ENCODE assay signal across 19 mouse cellular contexts in genomic region chr6:23078273-23078672, GRCm38 (mm10). TPM values are rescaled to one million over a fixed set of nuclear protein-coding genes. Genes with fewer than 3 reads are reported as not detected.
"Had no signal": no experiment of that assay in that cellular context is flagged by ENCODE, and none has a peak within 500 bp of the region (broad histone marks: within the 10 kb centered on the region; RNA-seq: fewer than 3 reads in every experiment).

No protein-coding gene starts in this region.

- H3K9ac ChIP-seq: liver, embryonic 14.5 days; lung, embryonic 14.5 days; midbrain, embryonic 13.5 days; midbrain, embryonic 15.5 days; neural tube, embryonic 13.5 days; stomach, embryonic 15.5 days had no signal

- H3K4me1 ChIP-seq: midbrain, embryonic 15.5 days; neural tube, embryonic 13.5 days; stomach, embryonic 15.5 days had no signal

- H3K4me3 ChIP-seq: midbrain, embryonic 13.5 days; midbrain, embryonic 15.5 days; neural tube, embryonic 13.5 days; stomach, embryonic 15.5 days had no signal

- H3K27ac ChIP-seq: liver, embryonic 14.5 days; midbrain, embryonic 13.5 days; midbrain, embryonic 15.5 days; neural tube, embryonic 13.5 days; stomach, embryonic 15.5 days; stomach, postnatal 0 days had no signal

- ATAC-seq: midbrain, embryonic 13.5 days; midbrain, embryonic 15.5 days had no signal

- H3K4me2 ChIP-seq: lung, embryonic 14.5 days; midbrain, embryonic 11.5 days; midbrain, embryonic 13.5 days; midbrain, embryonic 15.5 days; neural tube, embryonic 13.5 days; stomach, embryonic 15.5 days had no signal

- H3K27me3 ChIP-seq: midbrain, embryonic 13.5 days; midbrain, embryonic 15.5 days; neural tube, embryonic 13.5 days; stomach, embryonic 15.5 days had no signal

- H3K36me3 ChIP-seq: midbrain, embryonic 13.5 days; midbrain, embryonic 15.5 days; neural tube, embryonic 13.5 days; stomach, embryonic 15.5 days had no signal

- DNase-seq: lung, adult 18-20 months; lung, embryonic 14.5 days; lung, postnatal 10 days; lung, postnatal 4 days; right cerebral cortex, postnatal 14 days; thymus, adult 2 months; thymus, postnatal 25 days; thymus, postnatal 4 days had no signal

- H3K9me3 ChIP-seq: midbrain, embryonic 13.5 days; midbrain, embryonic 15.5 days; neural tube, embryonic 13.5 days; stomach, embryonic 15.5 days had no signal

RNA-seq across cellular contexts. Expression of gene Aass, which starts 54.5 kb away (rescaled TPM):
- total RNA-seq: megakaryocyte, adult 5-6 weeks; megakaryocyte-erythroid progenitor cell, adult 5-6 weeks; monocyte, adult 5-6 weeks; neutrophil, adult 5-6 weeks had no signal
